Comparison of ENCODE assay signal across 12 mouse cellular contexts in genomic region chr3:101443265-101443881, GRCm38 (mm10).
A peak's percentile ranks its signal among the peaks of the same experiment; 100 is the strongest.
DNase-seq lines count a peak whose midpoint lies in the region; ATAC-seq and TF ChIP-seq lines count a peak whose summit lies in the region.
"Had no signal": no experiment of that assay in that cellular context is flagged by ENCODE, and none has a peak within 500 bp of the region (broad histone marks: within the 10 kb centered on the region; RNA-seq: fewer than 3 reads in every experiment).

No protein-coding gene starts in this region.

- H3K9ac ChIP-seq in embryonic facial prominence, embryonic 14.5 days (ENCODE audit: low read depth, low read length), result no peak overlapping the region
- no peak overlapping the region for H3K9ac ChIP-seq in midbrain, postnatal 0 days (replicated peaks; ENCODE audit: low read length, poor library complexity, severe bottlenecking)
- H3K9ac ChIP-seq in kidney, embryonic 16.5 days (replicated peaks; ENCODE audit: low read length), result no peak overlapping the region
- H3K9ac ChIP-seq: heart, embryonic 12.5 days had no signal

- DNase-seq in cerebellum, postnatal 10 days, result peak; percentile 62 to 66
- no peak for DNase-seq in cerebellum, adult 11 months
- peak; percentile 40 for DNase-seq in left cerebral cortex, adult 11 months (ENCODE audit: low spot score)
- no peak for DNase-seq in left cerebral cortex, postnatal 10 days (ENCODE audit: extremely low spot score in 1 of 2, low spot score in 2 of 2)
- peak; percentile 45 for DNase-seq in embryonic facial prominence, embryonic 14.5 days (ENCODE audit: low spot score)
- DNase-seq in midbrain, postnatal 0 days (ENCODE audit: low spot score), result peak; percentile 66
- no peak for DNase-seq in heart, adult 8-10 months (ENCODE audit: low spot score)
- DNase-seq: adrenal gland, postnatal 10 days; lung, adult 2 months; thymus, postnatal 14 days had no signal

- H3K4me1 ChIP-seq in embryonic facial prominence, embryonic 14.5 days (ENCODE audit: control insufficient read depth, insufficient read depth, low read length), result 0 out of 2 replicates have a peak, but pooled peaks cover 3% of the 10 kb centered on the region
- H3K4me1 ChIP-seq in midbrain, postnatal 0 days (ENCODE audit: insufficient read depth, low read length), result peaks cover 1% of the 10 kb centered on the region; the same call in 1 of the 2 replicates
- no peaks in the 10 kb centered on the region for H3K4me1 ChIP-seq in kidney, embryonic 16.5 days (ENCODE audit: insufficient read depth, low read length)

- no peaks in the 10 kb centered on the region for H3K27me3 ChIP-seq in embryonic facial prominence, embryonic 14.5 days (replicated peaks; ENCODE audit: control insufficient read depth, insufficient read depth, low read length)
- H3K27me3 ChIP-seq in midbrain, postnatal 0 days (ENCODE audit: insufficient read depth, low read length), result no peaks in the 10 kb centered on the region
- H3K27me3 ChIP-seq in kidney, embryonic 16.5 days (ENCODE audit: insufficient read depth, low read length), result no peaks in the 10 kb centered on the region
- H3K27me3 ChIP-seq: heart, embryonic 12.5 days had no signal

- peaks cover 40% of the 10 kb centered on the region for H3K36me3 ChIP-seq in embryonic facial prominence, embryonic 14.5 days (ENCODE audit: control insufficient read depth, insufficient read depth, low read length)
- peaks cover 23% of the 10 kb centered on the region for H3K36me3 ChIP-seq in midbrain, postnatal 0 days (ENCODE audit: insufficient read depth, low read length)
- no peaks in the 10 kb centered on the region; the same call in none of the 2 replicates for H3K36me3 ChIP-seq in kidney, embryonic 16.5 days (ENCODE audit: insufficient read depth, low read length)

- TF ChIP-seq CTCF in midbrain, postnatal 0 days (IDR thresholded peaks at IDR 0.05), result peak; percentile 76

- intact Hi-C loops in left cerebral cortex, postnatal 10 days (cut with DNase I), result no loop called here

- H3K4me2 ChIP-seq in embryonic facial prominence, embryonic 14.5 days (ENCODE audit: low read depth, low read length), result no peak overlapping the region
- H3K4me2 ChIP-seq in midbrain, postnatal 0 days (ENCODE audit: low read depth, low read length, poor library complexity, severe bottlenecking), result no peak overlapping the region
- no peak overlapping the region for H3K4me2 ChIP-seq in kidney, embryonic 16.5 days (replicated peaks; ENCODE audit: low read depth, low read length)
- H3K4me2 ChIP-seq: heart, embryonic 12.5 days had no signal

- H3K4me3 ChIP-seq in embryonic facial prominence, embryonic 14.5 days (ENCODE audit: low read depth, low read length), result no peak overlapping the region
- H3K4me3 ChIP-seq in midbrain, postnatal 0 days (ENCODE audit: low read depth, low read length), result no peak overlapping the region
- no peak overlapping the region for H3K4me3 ChIP-seq in kidney, embryonic 16.5 days (ENCODE audit: low read length)
- H3K4me3 ChIP-seq: heart, embryonic 12.5 days had no signal

- no peaks in the 10 kb centered on the region for H3K9me3 ChIP-seq in embryonic facial prominence, embryonic 14.5 days (ENCODE audit: control insufficient read depth, low read length)
- H3K9me3 ChIP-seq in midbrain, postnatal 0 days (ENCODE audit: low read length), result no peaks in the 10 kb centered on the region
- no peaks in the 10 kb centered on the region for H3K9me3 ChIP-seq in kidney, embryonic 16.5 days (ENCODE audit: low read length)
- H3K9me3 ChIP-seq: heart, embryonic 12.5 days had no signal

- no peak; the same call in 1 of the 2 replicates for ATAC-seq in embryonic facial prominence, embryonic 14.5 days (ENCODE audit: low read depth)
- peak; percentile 73; the same call in 1 of the 2 replicates for ATAC-seq in midbrain, postnatal 0 days (ENCODE audit: low FRiP score)
- ATAC-seq in kidney, embryonic 16.5 days (ENCODE audit: low FRiP score, low TSS enrichment), result no peak

- H3K27ac ChIP-seq in embryonic facial prominence, embryonic 14.5 days (replicated peaks; ENCODE audit: low read depth, low read length), result no peak overlapping the region
- H3K27ac ChIP-seq in midbrain, postnatal 0 days (ENCODE audit: low read depth, low read length), result peak overlapping the region; percentile 9; the same call in 1 of the 2 replicates
- H3K27ac ChIP-seq in kidney, embryonic 16.5 days (ENCODE audit: low read length), result no peak overlapping the region

- 81% methylated on average over 11 of the region's 11 CpGs for WGBS in embryonic facial prominence, embryonic 14.5 days
- WGBS in midbrain, postnatal 0 days, result 72% methylated on average over 11 of the region's 11 CpGs
- 83% methylated on average over 11 of the region's 11 CpGs for WGBS in kidney, embryonic 16.5 days

Comparison
In these comparisons a context has a peak if more than half of its experiments do, and no peak if none do; other contexts are left out.
1. DNase-seq: peak in cerebellum, postnatal 10 days (2 of 2), left cerebral cortex, adult 11 months (single experiment), embryonic facial prominence, embryonic 14.5 days (single experiment) and midbrain, postnatal 0 days (single experiment); none in cerebellum, adult 11 months (single experiment), left cerebral cortex, postnatal 10 days (0 of 2) and heart, adult 8-10 months (single experiment).